Mouse (Mus musculus): Measurements from ENCODE around the gene Zfp652.

DNA sequence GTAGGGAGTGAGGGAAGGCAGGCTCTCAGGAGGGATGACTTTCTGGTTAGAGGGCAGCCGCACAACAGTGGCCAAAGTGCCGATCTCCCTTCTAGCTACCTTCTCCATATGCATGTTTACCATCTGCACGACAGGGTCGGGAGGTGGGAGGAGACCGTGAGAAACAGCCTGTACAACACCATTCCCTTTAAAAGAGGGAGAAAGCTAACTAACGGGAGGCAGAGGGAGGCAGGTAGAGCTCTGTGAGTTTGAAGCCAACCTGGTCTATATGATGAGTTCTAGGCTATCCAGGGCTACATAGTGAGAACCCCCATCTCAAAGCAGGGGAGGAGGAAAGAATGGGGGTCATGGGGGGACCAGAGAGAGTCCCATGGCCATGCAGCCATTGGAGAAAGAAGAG lies 123.4 kb downstream of the Zfp652 start:
- TF ChIP-seq CTCF (IDR thresholded peaks at IDR 0.05; ENCODE audit: borderline replicate concordance, insufficient read depth, low read depth, low read length) (no peak), POLR2A (IDR thresholded peaks at IDR 0.05; ENCODE audit: borderline replicate concordance, insufficient read depth, low read length) (no peak)
